Mouse (Mus musculus): Measurements from ENCODE around the gene Zbtb48. TPM values are rescaled to one million over a fixed set of nuclear protein-coding genes. Genes with fewer than 3 reads are reported as not detected.

Gene Zbtb48
- polyA plus RNA-seq, 1 experiment from 2014 or later = 14.4 TPM

- ATAC-seq (replicated peaks; ENCODE audit: low FRiP score, low read depth) (no peak), DNase-seq (ENCODE audit: low spot score) (no peak)
- no peak overlapping the region for H3K4me3 ChIP-seq (replicated peaks; ENCODE audit: low read depth, low read length)
- H3K4me2 ChIP-seq (ENCODE audit: low read length) = no peak overlapping the region
- H3K9ac ChIP-seq (ENCODE audit: low read depth, low read length) = no peak overlapping the region
- no peaks in the 10 kb centered on the region for H3K27me3 ChIP-seq (ENCODE audit: insufficient read depth, low read length)
- 0 out of 2 replicates have a peak, but pooled peaks cover 8% of the 10 kb centered on the region for H3K4me1 ChIP-seq (replicated peaks; ENCODE audit: insufficient read depth, low read length)
- WGBS = 67% methylated on average over 4 of the region's 4 CpGs
- H3K27ac ChIP-seq = no peak overlapping the region
- TF ChIP-seq CTCF (IDR thresholded peaks at IDR 0.05; ENCODE audit: low read depth) = peak; percentile 51
- no peaks in the 10 kb centered on the region for H3K36me3 ChIP-seq (ENCODE audit: insufficient read depth, low read length)
- no peaks in the 10 kb centered on the region for H3K9me3 ChIP-seq (replicated peaks; ENCODE audit: low read length)
Measured at GRCm38 (mm10) chr4:152001335-152001734, 26.1 kb downstream of the Zbtb48 start.

- Histone ChIP-seq H3K9me3 (replicated peaks; ENCODE audit: low read length) (no peaks in the 10 kb centered on the region), H3K4me1 (replicated peaks; ENCODE audit: insufficient read depth, low read length) (0 out of 2 replicates have a peak, but pooled peaks cover 8% of the 10 kb centered on the region), H3K36me3 (ENCODE audit: insufficient read depth, low read length) (no peaks in the 10 kb centered on the region), H3K4me3 (replicated peaks; ENCODE audit: low read depth, low read length) (no peak overlapping the region), H3K9ac (ENCODE audit: low read depth, low read length) (no peak overlapping the region), H3K27ac (no peak overlapping the region), H3K4me2 (ENCODE audit: low read length) (no peak overlapping the region), H3K27me3 (ENCODE audit: insufficient read depth, low read length) (no peaks in the 10 kb centered on the region)
- no peak for ATAC-seq (replicated peaks; ENCODE audit: low FRiP score, low read depth)
- WGBS = 12% methylated on average over 4 of the region's 4 CpGs
- peak; percentile 56 for DNase-seq (ENCODE audit: low spot score)
- TF ChIP-seq CTCF (IDR thresholded peaks at IDR 0.05; ENCODE audit: low read depth) = no peak
Measured at GRCm38 (mm10) chr4:152000906-152001305, 26.6 kb downstream of the Zbtb48 start.

GRCm38 (mm10) chr4:151999481-151999880 is 28.0 kb downstream of the Zbtb48 start:
- Histone ChIP-seq H3K27ac (no peak overlapping the region), H3K36me3 (ENCODE audit: insufficient read depth, low read length) (no peaks in the 10 kb centered on the region), H3K9me3 (replicated peaks; ENCODE audit: low read length) (no peaks in the 10 kb centered on the region), H3K9ac (ENCODE audit: low read depth, low read length) (no peak overlapping the region), H3K27me3 (ENCODE audit: insufficient read depth, low read length) (no peaks in the 10 kb centered on the region), H3K4me2 (ENCODE audit: low read length) (no peak overlapping the region), H3K4me1 (replicated peaks; ENCODE audit: insufficient read depth, low read length) (0 out of 2 replicates have a peak, but pooled peaks cover 10% of the 10 kb centered on the region), H3K4me3 (replicated peaks; ENCODE audit: low read depth, low read length) (no peak overlapping the region)
- DNase-seq (ENCODE audit: low spot score) (no peak), ATAC-seq (replicated peaks; ENCODE audit: low FRiP score, low read depth) (no peak)
- WGBS = 61% methylated on average over 3 of the region's 3 CpGs
- no peak for TF ChIP-seq CTCF (IDR thresholded peaks at IDR 0.05; ENCODE audit: low read depth)

GRCm38 (mm10) chr4:151997701-151998100 is 29.8 kb downstream of the Zbtb48 start:
- Histone ChIP-seq H3K27ac (no peak overlapping the region), H3K36me3 (ENCODE audit: insufficient read depth, low read length) (0 out of 2 replicates have a peak, but pooled peaks cover under 1% of the 10 kb centered on the region), H3K9ac (ENCODE audit: low read depth, low read length) (no peak overlapping the region), H3K4me1 (replicated peaks; ENCODE audit: insufficient read depth, low read length) (peaks cover 18% of the 10 kb centered on the region; the same call in 1 of the 2 replicates), H3K9me3 (replicated peaks; ENCODE audit: low read length) (no peaks in the 10 kb centered on the region), H3K4me3 (replicated peaks; ENCODE audit: low read depth, low read length) (peak overlapping the region; percentile 99; the same call in 1 of the 2 replicates), H3K4me2 (ENCODE audit: low read length) (peak overlapping the region; percentile 88), H3K27me3 (ENCODE audit: insufficient read depth, low read length) (no peaks in the 10 kb centered on the region)
- DNase-seq (ENCODE audit: low spot score) (no peak), ATAC-seq (replicated peaks; ENCODE audit: low FRiP score, low read depth) (no peak)
- 59% methylated on average over 3 of the region's 3 CpGs for WGBS
- no peak for TF ChIP-seq CTCF (IDR thresholded peaks at IDR 0.05; ENCODE audit: low read depth)

GRCm38 (mm10) chr4:151996951-151997222 is 30.6 kb downstream of the Zbtb48 start:
- peak overlapping the region; percentile 82 for H3K9ac ChIP-seq (ENCODE audit: low read depth, low read length)
- H3K36me3 ChIP-seq (ENCODE audit: insufficient read depth, low read length) = peaks cover 8% of the 10 kb centered on the region
- WGBS = 3% methylated on average over 13 of the region's 13 CpGs
- H3K27ac ChIP-seq = peak overlapping the region; percentile 93
- ATAC-seq (replicated peaks; ENCODE audit: low FRiP score, low read depth) = no peak
- no peak for DNase-seq (ENCODE audit: low spot score)
- no peaks in the 10 kb centered on the region for H3K9me3 ChIP-seq (replicated peaks; ENCODE audit: low read length)
- H3K4me1 ChIP-seq (replicated peaks; ENCODE audit: insufficient read depth, low read length) = peaks cover 18% of the 10 kb centered on the region; the same call in 1 of the 2 replicates
- no peak for TF ChIP-seq CTCF (IDR thresholded peaks at IDR 0.05; ENCODE audit: low read depth)
- peak overlapping the region; percentile 99 for H3K4me3 ChIP-seq (replicated peaks; ENCODE audit: low read depth, low read length)
- peak overlapping the region; percentile 88 for H3K4me2 ChIP-seq (ENCODE audit: low read length)
- H3K27me3 ChIP-seq (ENCODE audit: insufficient read depth, low read length) = no peaks in the 10 kb centered on the region

GRCm38 (mm10) chr4:151996173-151996950 is 31.1 kb downstream of the Zbtb48 start, which contains the start of gene Phf13:
TSS of gene Phf13 (minus strand) at chr4:151996258.
- TF ChIP-seq CTCF (IDR thresholded peaks at IDR 0.05; ENCODE audit: low read depth) = no peak
- Histone ChIP-seq H3K9me3 (replicated peaks; ENCODE audit: low read length) (no peaks in the 10 kb centered on the region), H3K27me3 (ENCODE audit: insufficient read depth, low read length) (no peaks in the 10 kb centered on the region), H3K4me1 (replicated peaks; ENCODE audit: insufficient read depth, low read length) (peaks cover 18% of the 10 kb centered on the region; the same call in 1 of the 2 replicates), H3K9ac (ENCODE audit: low read depth, low read length) (peak within 1 kb of the TSS; percentile 94), H3K36me3 (ENCODE audit: insufficient read depth, low read length) (peaks cover 13% of the 10 kb centered on the region), H3K4me2 (ENCODE audit: low read length) (peak within 1 kb of the TSS; percentile 88), H3K27ac (peak within 1 kb of the TSS; percentile 93), H3K4me3 (replicated peaks; ENCODE audit: low read depth, low read length) (peak within 1 kb of the TSS; percentile 99)
- DNase-seq (ENCODE audit: low spot score) (peak; percentile 99), ATAC-seq (replicated peaks; ENCODE audit: low FRiP score, low read depth) (peak; percentile 95)
- WGBS = under 1% methylated on average over 94 of the region's 94 CpGs

All from kidney, postnatal 0 days (tissue).